Mouse (Mus musculus): ENCODE data around the gene Clca3a2. TPM values are rescaled to one million over a fixed set of nuclear protein-coding genes. Genes with fewer than 3 reads are reported as not detected.
"Not testable (repeated sequence)": the region's sequence is repeated elsewhere in the genome, so short reads cannot be mapped to it uniquely, and the experiment has no call there.

Gene Clca3a2
- polyA plus RNA-seq, 1 experiment from 2014 or later: not detected

DNA sequence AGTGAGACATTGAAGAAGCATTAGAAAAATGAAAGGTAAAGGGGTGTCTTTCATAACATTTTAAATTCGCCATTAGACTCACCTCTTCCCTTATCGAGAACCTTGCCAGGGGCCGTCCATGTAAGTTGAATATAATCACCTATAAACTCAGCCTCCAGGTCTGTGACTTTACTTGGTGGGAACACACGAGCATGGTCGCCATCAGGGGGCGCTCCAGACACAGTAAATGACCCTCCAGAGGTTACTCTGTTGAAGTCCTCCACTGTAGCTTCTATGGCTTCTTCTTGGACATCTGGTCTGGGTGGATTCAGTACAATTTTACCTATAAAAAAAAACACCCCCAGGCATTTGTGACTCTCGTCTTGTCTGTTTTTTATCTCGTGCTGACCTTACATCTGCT is 17.4 kb downstream of the Clca3a2 start:
- Histone ChIP-seq H3K27ac (no peak overlapping the region), H3K36me3 (no peaks in the 10 kb centered on the region), H3K9me3 (no peaks in the 10 kb centered on the region), H3K4me2 (no peak overlapping the region), H3K4me1 (replicated peaks) (no peaks in the 10 kb centered on the region), H3K4me3 (replicated peaks) (no peak overlapping the region), H3K9ac (replicated peaks) (no peak overlapping the region), H3K27me3 (no peaks in the 10 kb centered on the region)
- ATAC-seq (ENCODE audit: insufficient number of reproducible peaks, insufficient read depth, low FRiP score, low TSS enrichment, low read depth): no peak
- WGBS: 28% methylated on average over 8 of the region's 8 CpGs

DNA sequence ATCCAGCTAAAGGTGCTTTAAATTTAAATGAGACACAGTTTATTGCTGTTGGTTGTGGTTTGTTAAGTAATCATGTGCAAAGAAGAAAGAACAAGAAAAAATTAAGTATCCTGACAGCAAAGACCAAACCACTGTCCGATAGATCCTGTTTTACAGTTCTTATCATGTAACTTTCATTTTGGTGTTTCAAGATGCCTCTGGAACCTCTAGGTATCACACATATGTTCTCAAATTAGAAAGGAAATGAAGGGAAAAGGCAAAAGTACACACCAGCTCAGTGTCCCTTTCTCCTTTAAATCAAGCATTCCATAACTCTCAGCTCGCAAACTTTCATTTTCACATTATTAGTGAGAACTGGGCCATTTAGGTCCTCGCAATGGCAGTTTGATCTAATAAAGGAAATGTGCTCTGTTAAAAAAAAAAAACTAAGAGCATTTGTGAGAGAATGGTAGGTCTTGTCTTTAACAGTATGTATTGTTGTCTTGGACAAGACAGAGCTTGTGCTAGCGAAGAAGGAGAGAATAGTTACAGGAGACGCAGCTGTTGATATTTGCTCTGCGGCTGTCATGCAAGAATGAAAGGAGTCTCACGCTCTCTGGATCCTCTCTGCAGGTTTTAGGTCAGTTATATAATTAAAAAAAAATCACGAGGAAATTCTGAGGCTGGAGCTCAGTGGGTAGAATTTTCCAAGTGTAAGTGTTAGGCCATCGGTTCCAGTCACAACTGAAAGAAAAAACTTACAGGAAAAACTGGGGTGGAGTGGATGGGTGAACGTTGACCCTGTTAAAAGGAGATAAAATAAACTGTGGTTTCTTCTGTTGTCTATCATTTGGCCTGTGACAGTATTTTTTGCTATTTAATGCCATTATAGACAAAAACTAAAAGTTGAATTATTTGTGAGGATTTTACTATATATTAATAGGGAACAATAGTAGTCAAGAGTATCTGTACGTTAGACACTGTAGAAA is 33.8 kb downstream of the Clca3a2 start:
- Histone ChIP-seq H3K27ac (no peak overlapping the region), H3K36me3 (no peaks in the 10 kb centered on the region), H3K9ac (replicated peaks) (no peak overlapping the region), H3K4me3 (replicated peaks) (no peak overlapping the region), H3K4me2 (no peak overlapping the region), H3K27me3 (no peaks in the 10 kb centered on the region), H3K4me1 (replicated peaks) (no peaks in the 10 kb centered on the region), H3K9me3 (no peaks in the 10 kb centered on the region)
- no peak for ATAC-seq (ENCODE audit: insufficient number of reproducible peaks, insufficient read depth, low FRiP score, low TSS enrichment, low read depth)
- WGBS: 85% methylated on average over 11 of the region's 11 CpGs

DNA sequence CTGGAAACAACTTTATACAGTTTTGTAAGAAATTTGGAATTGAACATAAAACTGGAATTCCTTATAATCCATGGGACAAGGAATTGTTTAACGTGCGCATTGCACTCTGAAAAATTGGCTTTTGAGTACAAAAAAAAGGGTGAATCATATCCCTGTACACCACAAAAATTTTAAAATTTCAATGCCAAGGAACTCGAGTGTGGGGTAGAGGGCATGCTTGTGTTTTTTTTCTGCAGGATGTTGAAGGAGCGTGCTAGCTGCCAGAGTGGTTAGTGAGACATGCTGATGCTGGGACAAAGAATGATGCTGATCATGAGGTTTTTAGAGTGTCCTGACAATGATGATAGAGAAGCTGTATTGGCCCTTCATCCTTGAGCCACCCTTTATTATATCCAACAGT is 54.1 kb downstream of the Clca3a2 start:
- ATAC-seq (ENCODE audit: insufficient number of reproducible peaks, insufficient read depth, low FRiP score, low TSS enrichment, low read depth): no peak
- Histone ChIP-seq H3K27me3 (no peaks in the 10 kb centered on the region), H3K4me3 (replicated peaks) (no peak overlapping the region), H3K9ac (replicated peaks) (no peak overlapping the region), H3K9me3 (no peaks in the 10 kb centered on the region), H3K36me3 (no peaks in the 10 kb centered on the region), H3K27ac (no peak overlapping the region), H3K4me1 (replicated peaks) (peaks cover 6% of the 10 kb centered on the region; the same call in 1 of the 2 replicates), H3K4me2 (no peak overlapping the region)
- 89% methylated on average over 4 of the region's 4 CpGs for WGBS

DNA sequence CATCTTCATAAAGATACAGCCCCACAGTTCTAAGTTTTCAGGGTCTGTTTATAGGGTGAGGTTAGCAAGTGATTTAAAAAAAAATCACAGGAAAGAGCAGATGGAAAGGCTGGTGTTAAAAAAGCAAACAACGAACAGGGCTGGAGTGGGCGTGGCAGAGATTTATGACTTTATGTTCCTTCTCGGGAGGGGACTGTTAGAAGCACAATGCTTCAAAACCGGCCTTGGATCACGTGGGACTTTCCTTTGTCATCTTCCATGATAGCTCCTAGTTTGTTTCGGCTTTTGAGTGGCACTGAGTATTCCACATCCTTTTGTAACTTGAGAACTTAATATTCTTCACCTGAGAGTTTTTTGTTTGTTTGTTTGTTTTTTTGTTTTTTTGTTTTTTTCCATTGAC is 57.8 kb downstream of the Clca3a2 start:
- no peaks in the 10 kb centered on the region for H3K36me3 ChIP-seq
- no peak overlapping the region for H3K4me2 ChIP-seq
- H3K27ac ChIP-seq: no peak overlapping the region
- ATAC-seq (ENCODE audit: insufficient number of reproducible peaks, insufficient read depth, low FRiP score, low TSS enrichment, low read depth): no peak
- no peak overlapping the region for H3K9ac ChIP-seq (replicated peaks)
- no peaks in the 10 kb centered on the region for H3K9me3 ChIP-seq
- no peak overlapping the region for H3K4me3 ChIP-seq (replicated peaks)
- WGBS: 35% methylated on average over 6 of the region's 6 CpGs
- peaks cover 6% of the 10 kb centered on the region; the same call in 1 of the 2 replicates for H3K4me1 ChIP-seq (replicated peaks)
- H3K27me3 ChIP-seq: no peaks in the 10 kb centered on the region

DNA sequence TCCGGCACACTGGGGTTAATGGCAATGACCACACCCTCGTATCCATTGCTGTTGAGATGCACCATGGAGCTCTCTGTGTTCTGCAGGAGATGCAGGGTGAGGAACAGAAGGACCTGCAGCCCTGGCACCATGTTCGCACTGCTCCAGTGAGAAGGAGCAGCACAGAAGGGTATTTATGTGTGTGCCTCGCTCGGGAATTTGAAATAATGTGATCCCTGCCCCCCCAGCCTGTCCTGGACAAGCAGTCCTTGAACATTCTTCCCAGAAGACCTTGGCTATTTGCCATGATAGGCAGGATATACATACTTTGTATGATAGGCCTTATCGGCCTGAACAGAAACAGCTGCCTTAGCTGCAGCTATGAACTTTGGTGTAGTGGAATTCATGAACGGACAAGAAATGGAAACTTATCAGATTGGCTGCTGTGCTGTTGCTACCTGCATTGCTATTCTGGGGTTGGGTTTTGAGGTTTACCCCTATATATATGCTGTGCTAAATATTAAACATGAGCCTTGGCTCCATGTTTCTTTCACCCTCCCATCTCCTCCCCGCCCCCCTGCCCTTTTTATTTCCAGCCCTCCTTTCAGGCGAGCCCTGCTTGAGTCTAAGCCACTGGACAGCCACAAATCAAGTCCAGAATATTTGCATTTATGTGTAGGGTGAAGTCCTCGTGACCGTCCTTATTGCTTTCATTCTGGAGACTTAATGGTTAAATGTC is 58.5 kb downstream of the Clca3a2 start, which contains the start of gene Clca3a1:
Gene Clca3a1 (minus strand): TSS at position 386 of the 718 bp plus-strand sequence.
- 72% methylated on average over 11 of the region's 11 CpGs for WGBS
- no peaks in the 10 kb centered on the region for H3K36me3 ChIP-seq
- no peak for ATAC-seq (ENCODE audit: insufficient number of reproducible peaks, insufficient read depth, low FRiP score, low TSS enrichment, low read depth)
- no peaks in the 10 kb centered on the region for H3K27me3 ChIP-seq
- H3K9me3 ChIP-seq: no peaks in the 10 kb centered on the region
- H3K27ac ChIP-seq: no peak within 1 kb of the TSS
- H3K4me1 ChIP-seq (replicated peaks): peaks cover 9% of the 10 kb centered on the region; the same call in 1 of the 2 replicates
- no peak within 1 kb of the TSS for H3K4me2 ChIP-seq
- H3K9ac ChIP-seq (replicated peaks): no peak within 1 kb of the TSS
- no peak within 1 kb of the TSS for H3K4me3 ChIP-seq (replicated peaks)

DNA sequence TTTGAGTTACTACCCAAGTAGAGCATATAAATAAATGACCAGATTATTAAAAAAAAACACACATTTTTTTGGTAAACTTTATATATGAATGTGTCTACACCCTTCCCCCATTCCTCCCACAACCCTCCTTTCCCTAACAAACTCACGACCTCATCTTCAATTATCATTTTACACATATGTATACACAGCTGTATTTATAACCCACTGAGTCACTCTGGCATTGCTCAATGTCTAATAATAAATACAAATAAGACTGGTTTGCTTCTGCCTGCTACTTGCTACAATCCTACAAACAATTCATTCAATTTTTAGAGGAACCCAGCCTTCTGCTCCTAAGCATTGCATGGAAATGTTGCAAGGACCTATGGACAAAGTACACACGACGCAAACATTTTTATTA is 59.6 kb downstream of the Clca3a2 start:
- ATAC-seq (ENCODE audit: insufficient number of reproducible peaks, insufficient read depth, low FRiP score, low TSS enrichment, low read depth): no peak
- Histone ChIP-seq H3K27me3 (no peaks in the 10 kb centered on the region), H3K36me3 (no peaks in the 10 kb centered on the region), H3K9me3 (no peaks in the 10 kb centered on the region), H3K4me1 (replicated peaks) (peaks cover 9% of the 10 kb centered on the region; the same call in 1 of the 2 replicates), H3K27ac (no peak overlapping the region), H3K4me2 (no peak overlapping the region), H3K9ac (replicated peaks) (no peak overlapping the region), H3K4me3 (replicated peaks) (no peak overlapping the region)
- WGBS: 93% methylated on average over 3 of the region's 3 CpGs

DNA sequence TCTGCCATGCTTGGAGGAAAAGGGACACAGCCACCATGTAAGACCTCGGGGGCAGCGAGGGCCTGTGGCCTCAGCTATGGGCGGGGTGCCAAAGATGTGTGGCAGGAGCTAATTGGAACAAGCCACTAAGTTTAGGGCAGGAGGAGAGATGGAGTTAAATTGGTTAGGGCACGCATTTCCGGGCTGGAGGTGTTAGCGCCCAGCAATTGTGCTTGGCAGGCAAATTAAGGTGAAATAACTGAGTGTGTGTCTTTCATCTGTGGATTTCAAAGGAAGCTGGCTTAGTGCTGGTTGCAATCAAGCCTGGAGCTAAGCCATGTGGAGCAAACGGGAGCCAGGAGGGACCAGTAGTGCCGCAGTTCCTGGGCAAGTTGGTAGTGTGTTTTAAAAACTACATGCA is 63.2 kb downstream of the Clca3a2 start:
- 35% methylated on average over 8 of the region's 8 CpGs for WGBS
- H3K9me3 ChIP-seq; H3K9ac ChIP-seq (replicated peaks); ATAC-seq (ENCODE audit: insufficient number of reproducible peaks, insufficient read depth, low FRiP score, low TSS enrichment, low read depth); H3K27me3 ChIP-seq; H3K36me3 ChIP-seq; H3K4me1 ChIP-seq (replicated peaks); H3K27ac ChIP-seq; H3K4me2 ChIP-seq; H3K4me3 ChIP-seq (replicated peaks): not testable (repeated sequence)

DNA sequence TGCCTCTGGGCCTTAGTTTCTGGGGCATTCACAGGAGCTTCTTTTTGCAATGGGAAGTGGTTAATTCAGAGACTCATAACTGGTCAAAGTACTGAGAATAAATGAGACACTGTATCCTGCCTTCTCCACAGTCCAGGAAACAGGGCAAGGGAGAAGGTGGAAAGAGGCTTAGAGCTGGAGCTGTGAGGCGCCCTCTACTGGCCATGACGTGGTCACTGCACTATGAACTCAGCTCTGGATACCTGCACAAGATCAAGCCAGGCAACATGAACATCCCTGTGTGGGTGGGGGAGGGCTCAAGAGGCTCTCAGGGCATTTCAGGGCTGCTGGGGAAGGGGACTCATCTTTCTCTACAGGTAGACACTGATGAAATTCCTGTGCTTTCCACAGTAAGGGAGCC is 66.2 kb downstream of the Clca3a2 start:
- no peak for ATAC-seq (ENCODE audit: insufficient number of reproducible peaks, insufficient read depth, low FRiP score, low TSS enrichment, low read depth)
- Histone ChIP-seq H3K27me3 (no peaks in the 10 kb centered on the region), H3K36me3 (no peaks in the 10 kb centered on the region), H3K27ac (no peak overlapping the region), H3K4me1 (replicated peaks) (0 out of 2 replicates have a peak, but pooled peaks cover 3% of the 10 kb centered on the region), H3K4me2 (no peak overlapping the region), H3K9me3 (no peaks in the 10 kb centered on the region), H3K9ac (replicated peaks) (no peak overlapping the region), H3K4me3 (replicated peaks) (no peak overlapping the region)
- 8% methylated on average over 2 of the region's 2 CpGs for WGBS

DNA sequence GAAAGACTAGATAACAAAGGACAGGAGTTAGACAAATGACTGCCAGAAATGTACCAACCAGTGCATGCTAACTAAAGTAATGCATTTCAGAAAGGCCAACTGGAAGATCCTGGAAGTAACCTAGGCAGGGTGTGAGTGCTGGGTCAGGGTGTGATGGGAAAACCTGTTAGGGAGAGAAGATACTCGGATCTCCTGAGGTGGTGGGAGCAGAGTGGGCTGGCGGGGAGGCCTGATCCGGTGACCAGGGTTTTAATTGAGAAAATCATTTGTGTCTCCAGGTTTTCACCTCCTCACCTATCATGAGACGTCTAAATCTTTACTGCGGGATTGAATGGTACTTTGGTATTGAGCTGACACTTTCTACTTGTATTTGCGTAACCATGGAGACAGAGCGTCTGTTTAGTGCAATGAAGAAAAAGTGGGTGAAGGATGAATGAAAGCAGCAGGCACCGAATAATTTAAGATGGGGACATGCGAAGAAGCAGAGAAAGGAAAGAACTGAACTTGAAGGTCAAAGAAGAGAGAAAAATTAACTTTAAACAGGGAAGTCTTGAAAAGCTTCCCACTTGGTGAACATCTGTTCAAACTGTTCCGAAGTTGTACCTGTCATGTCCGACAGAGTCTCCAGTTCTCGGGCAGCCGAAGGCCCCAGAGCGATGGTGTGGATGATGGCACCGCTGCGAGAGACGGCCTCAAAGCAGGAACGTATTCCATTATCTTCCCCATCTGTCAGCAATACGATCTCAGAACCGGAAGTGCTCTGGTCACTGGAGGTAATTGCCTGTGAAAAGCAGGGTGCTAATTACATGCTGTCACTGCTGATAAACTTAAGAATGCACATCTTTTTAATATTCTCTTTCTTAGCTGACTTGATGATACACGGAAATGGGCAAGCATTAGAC is 70.0 kb downstream of the Clca3a2 start:
- not testable (repeated sequence) for H3K9me3 ChIP-seq; H3K4me1 ChIP-seq (replicated peaks); H3K27ac ChIP-seq; H3K4me2 ChIP-seq; ATAC-seq (ENCODE audit: insufficient number of reproducible peaks, insufficient read depth, low FRiP score, low TSS enrichment, low read depth); H3K27me3 ChIP-seq; H3K9ac ChIP-seq (replicated peaks); H3K4me3 ChIP-seq (replicated peaks); H3K36me3 ChIP-seq
- WGBS: 52% methylated on average over 21 of the region's 21 CpGs

DNA sequence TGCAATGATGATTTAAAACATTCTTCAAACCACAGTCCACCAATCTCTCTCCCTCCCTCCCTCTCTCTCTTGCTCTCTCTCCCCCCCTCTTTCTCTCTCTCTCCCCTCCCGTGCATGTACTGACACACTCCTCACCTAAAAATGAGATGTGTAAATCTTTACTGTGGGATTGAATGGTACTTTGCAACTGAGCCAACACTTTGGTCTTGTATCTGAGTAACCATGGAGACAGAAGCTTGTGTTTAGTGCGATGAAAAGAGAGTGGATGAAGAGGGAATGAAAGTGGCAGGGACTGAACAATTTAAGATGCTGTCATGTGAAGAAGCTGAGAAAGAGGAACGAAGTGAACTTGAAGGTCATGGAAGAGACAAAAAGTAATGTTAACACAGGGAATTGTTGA is 71.6 kb downstream of the Clca3a2 start:
- H3K4me1 ChIP-seq (replicated peaks); H3K36me3 ChIP-seq; H3K27ac ChIP-seq; H3K4me3 ChIP-seq (replicated peaks); H3K27me3 ChIP-seq; H3K4me2 ChIP-seq; H3K9ac ChIP-seq (replicated peaks); ATAC-seq (ENCODE audit: insufficient number of reproducible peaks, insufficient read depth, low FRiP score, low TSS enrichment, low read depth); H3K9me3 ChIP-seq: not testable (repeated sequence)
- 70% methylated on average over 3 of the region's 3 CpGs for WGBS

All from limb, embryonic 12.5 days (tissue).